Mouse (Mus musculus): Measurements from ENCODE around the gene Serpinf1. TPM values are rescaled to one million over a fixed set of nuclear protein-coding genes. Genes with fewer than 3 reads are reported as not detected.

Gene Serpinf1
- polyA plus RNA-seq, 1 experiment from 2014 or later = 90.9 TPM

GRCm38 (mm10) chr11:75438194-75438593 is 15.7 kb upstream of the Serpinf1 start:
- Histone ChIP-seq H3K4me3 (replicated peaks; ENCODE audit: low read depth, low read length) (no peak overlapping the region), H3K27ac (no peak overlapping the region), H3K9ac (ENCODE audit: low read depth, low read length) (no peak overlapping the region), H3K4me2 (ENCODE audit: low read length) (no peak overlapping the region), H3K36me3 (ENCODE audit: insufficient read depth, low read length) (0 out of 2 replicates have a peak, but pooled peaks cover 8% of the 10 kb centered on the region), H3K27me3 (ENCODE audit: insufficient read depth, low read length) (no peaks in the 10 kb centered on the region), H3K4me1 (replicated peaks; ENCODE audit: insufficient read depth, low read length) (no peaks in the 10 kb centered on the region), H3K9me3 (replicated peaks; ENCODE audit: low read length) (no peaks in the 10 kb centered on the region)
- no peak for ATAC-seq (replicated peaks; ENCODE audit: low FRiP score, low read depth)
- no peak for TF ChIP-seq CTCF (IDR thresholded peaks at IDR 0.05; ENCODE audit: low read depth)
- WGBS = 82% methylated on average over 13 of the region's 13 CpGs
- DNase-seq (ENCODE audit: low spot score) = no peak

GRCm38 (mm10) chr11:75434138-75434537 is 11.6 kb upstream of the Serpinf1 start:
- 86% methylated on average over 5 of the region's 5 CpGs for WGBS
- Histone ChIP-seq H3K4me1 (replicated peaks; ENCODE audit: insufficient read depth, low read length) (no peaks in the 10 kb centered on the region), H3K4me3 (replicated peaks; ENCODE audit: low read depth, low read length) (no peak overlapping the region), H3K9ac (ENCODE audit: low read depth, low read length) (no peak overlapping the region), H3K9me3 (replicated peaks; ENCODE audit: low read length) (no peaks in the 10 kb centered on the region), H3K36me3 (ENCODE audit: insufficient read depth, low read length) (no peaks in the 10 kb centered on the region), H3K27ac (no peak overlapping the region), H3K4me2 (ENCODE audit: low read length) (no peak overlapping the region), H3K27me3 (ENCODE audit: insufficient read depth, low read length) (no peaks in the 10 kb centered on the region)
- DNase-seq (ENCODE audit: low spot score) (no peak), ATAC-seq (replicated peaks; ENCODE audit: low FRiP score, low read depth) (no peak)
- TF ChIP-seq CTCF (IDR thresholded peaks at IDR 0.05; ENCODE audit: low read depth) = peak; percentile 36; the same call in 1 of the 2 replicates

GRCm38 (mm10) chr11:75431307-75431706 is 8.8 kb upstream of the Serpinf1 start:
- H3K27me3 ChIP-seq (ENCODE audit: insufficient read depth, low read length) = no peaks in the 10 kb centered on the region
- DNase-seq (ENCODE audit: low spot score) (no peak), ATAC-seq (replicated peaks; ENCODE audit: low FRiP score, low read depth) (no peak)
- no peak overlapping the region for H3K4me2 ChIP-seq (ENCODE audit: low read length)
- H3K9me3 ChIP-seq (replicated peaks; ENCODE audit: low read length) = no peaks in the 10 kb centered on the region
- H3K4me1 ChIP-seq (replicated peaks; ENCODE audit: insufficient read depth, low read length) = no peaks in the 10 kb centered on the region
- WGBS = 66% methylated on average over 11 of the region's 11 CpGs
- no peak overlapping the region for H3K9ac ChIP-seq (ENCODE audit: low read depth, low read length)
- no peak overlapping the region for H3K27ac ChIP-seq
- no peak for TF ChIP-seq CTCF (IDR thresholded peaks at IDR 0.05; ENCODE audit: low read depth)
- no peaks in the 10 kb centered on the region for H3K36me3 ChIP-seq (ENCODE audit: insufficient read depth, low read length)
- H3K4me3 ChIP-seq (replicated peaks; ENCODE audit: low read depth, low read length) = no peak overlapping the region

- no peak overlapping the region for H3K27ac ChIP-seq
- no peaks in the 10 kb centered on the region for H3K4me1 ChIP-seq (replicated peaks; ENCODE audit: insufficient read depth, low read length)
- DNase-seq (ENCODE audit: low spot score) (no peak), ATAC-seq (replicated peaks; ENCODE audit: low FRiP score, low read depth) (no peak)
- H3K4me3 ChIP-seq (replicated peaks; ENCODE audit: low read depth, low read length) = no peak overlapping the region
- H3K27me3 ChIP-seq (ENCODE audit: insufficient read depth, low read length) = no peaks in the 10 kb centered on the region
- no peak overlapping the region for H3K9ac ChIP-seq (ENCODE audit: low read depth, low read length)
- no peak overlapping the region for H3K4me2 ChIP-seq (ENCODE audit: low read length)
- no peaks in the 10 kb centered on the region for H3K9me3 ChIP-seq (replicated peaks; ENCODE audit: low read length)
- no peaks in the 10 kb centered on the region for H3K36me3 ChIP-seq (ENCODE audit: insufficient read depth, low read length)
- no peak for TF ChIP-seq CTCF (IDR thresholded peaks at IDR 0.05; ENCODE audit: low read depth)
- 81% methylated on average over 9 of the region's 9 CpGs for WGBS
These were observed 6.7 kb upstream of the Serpinf1 start for GRCm38 (mm10) chr11:75429019-75429705.

DNA sequence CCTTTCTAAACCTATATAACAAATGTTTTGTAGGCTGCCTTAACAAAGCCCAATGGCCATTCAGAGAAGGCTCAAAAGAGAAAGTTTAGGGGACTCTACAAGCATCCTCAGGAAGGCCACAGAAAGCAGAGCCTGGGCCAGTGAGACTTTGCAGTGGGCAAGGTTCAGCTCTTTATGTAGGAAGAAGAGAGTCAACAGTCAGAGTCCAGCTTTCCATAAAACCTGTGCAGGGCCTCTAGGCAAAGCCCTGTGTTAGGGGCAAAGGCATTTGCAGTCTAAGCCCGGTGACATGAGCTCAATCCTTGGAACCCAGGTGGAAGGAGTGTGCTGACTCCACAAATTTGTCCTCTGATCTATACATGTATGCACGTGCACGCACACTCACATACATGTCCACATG is 2.0 kb upstream of the Serpinf1 start:
- no peak for DNase-seq (ENCODE audit: low spot score)
- 92% methylated on average over 3 of the region's 3 CpGs for WGBS

GRCm38 (mm10) chr11:75424033-75424432 is 1.5 kb upstream of the Serpinf1 start:
- no peak overlapping the region for H3K27ac ChIP-seq
- no peaks in the 10 kb centered on the region for H3K27me3 ChIP-seq (ENCODE audit: insufficient read depth, low read length)
- TF ChIP-seq CTCF (IDR thresholded peaks at IDR 0.05; ENCODE audit: low read depth) = no peak
- no peak overlapping the region for H3K4me2 ChIP-seq (ENCODE audit: low read length)
- WGBS = 84% methylated on average over 9 of the region's 9 CpGs
- DNase-seq (ENCODE audit: low spot score) = no peak
- H3K9me3 ChIP-seq (replicated peaks; ENCODE audit: low read length) = no peaks in the 10 kb centered on the region
- no peak overlapping the region for H3K9ac ChIP-seq (ENCODE audit: low read depth, low read length)
- H3K4me1 ChIP-seq (replicated peaks; ENCODE audit: insufficient read depth, low read length) = 0 out of 2 replicates have a peak, but pooled peaks cover 12% of the 10 kb centered on the region
- ATAC-seq (replicated peaks; ENCODE audit: low FRiP score, low read depth) = no peak
- H3K4me3 ChIP-seq (replicated peaks; ENCODE audit: low read depth, low read length) = no peak overlapping the region
- no peaks in the 10 kb centered on the region for H3K36me3 ChIP-seq (ENCODE audit: insufficient read depth, low read length)

More for the DNA sequence above, 2.0 kb upstream of the Serpinf1 start:
- TF ChIP-seq CTCF (IDR thresholded peaks at IDR 0.05; ENCODE audit: low read depth) = no peak
- no peaks in the 10 kb centered on the region for H3K9me3 ChIP-seq (replicated peaks; ENCODE audit: low read length)
- no peak for ATAC-seq (replicated peaks; ENCODE audit: low FRiP score, low read depth)
- no peaks in the 10 kb centered on the region for H3K36me3 ChIP-seq (ENCODE audit: insufficient read depth, low read length)
- H3K27me3 ChIP-seq (ENCODE audit: insufficient read depth, low read length) = no peaks in the 10 kb centered on the region
- H3K4me3 ChIP-seq (replicated peaks; ENCODE audit: low read depth, low read length) = no peak overlapping the region
- H3K4me2 ChIP-seq (ENCODE audit: low read length) = no peak overlapping the region
- H3K27ac ChIP-seq = no peak overlapping the region
- H3K9ac ChIP-seq (ENCODE audit: low read depth, low read length) = no peak overlapping the region
- 0 out of 2 replicates have a peak, but pooled peaks cover 12% of the 10 kb centered on the region for H3K4me1 ChIP-seq (replicated peaks; ENCODE audit: insufficient read depth, low read length)
